Mouse (Mus musculus) inflammation-experienced regulatory T-cells, adult 16 weeks (primary cell): ENCODE measurements around the gene Plekha1. TPM values are rescaled to one million over a fixed set of nuclear protein-coding genes. Genes with fewer than 3 reads are reported as not detected.

ENCODE experiments used
- polyA plus RNA-seq: library from polyadenylated mRNA; unstranded; fragments of 100-300 nt; shearing (Covaris generic); gene quantifications from one replicate; pipeline ENCODE4 v1.2.1, GENCODE M21; 2017

The Plekha1 gene
- 67.7 TPM for polyA plus RNA-seq

GRCm38 (mm10) chr7:130865613-130866591 lies at the start of gene Plekha1:
TSS of gene Plekha1 (plus strand) at chr7:130865756.

GRCm38 (mm10) chr7:130935793-130936471 lies 70.4 kb downstream of the Plekha1 start, which contains the start of gene Htra1:
TSS of gene Htra1 (plus strand) at chr7:130936111.

Other genes starting within 250 kb of the Plekha1 start
- gene Btbd16, start 91.7 kb upstream of the Plekha1 start, polyA plus RNA-seq = 9.9 TPM
- gene Htra1, start 70.4 kb downstream of the Plekha1 start, polyA plus RNA-seq = not detected
- not detected for gene Dmbt1, start 166.3 kb downstream of the Plekha1 start, polyA plus RNA-seq